Mouse (Mus musculus): ENCODE data around the gene Cped1.

The Cped1 gene

DNA sequence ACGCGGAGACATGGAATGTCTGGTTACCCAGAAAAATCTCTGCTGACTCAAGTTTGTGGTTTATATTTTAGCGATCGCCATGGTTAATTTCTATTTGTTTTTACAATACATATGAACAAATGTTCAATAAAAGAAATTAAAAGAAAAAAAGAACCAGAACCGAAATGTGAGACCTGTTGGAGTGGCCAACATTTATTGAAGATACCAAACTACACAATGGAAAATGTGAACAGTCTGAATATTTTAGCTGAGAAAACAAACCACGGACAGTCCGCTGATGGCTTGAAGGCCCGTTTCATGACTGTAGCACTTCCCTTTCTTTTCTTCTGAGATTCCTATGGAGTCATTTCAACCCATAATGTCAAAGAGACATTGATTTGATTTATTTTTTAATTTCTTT is 201.3 kb downstream of the Cped1 start:
- no peak for DNase-seq

DNA sequence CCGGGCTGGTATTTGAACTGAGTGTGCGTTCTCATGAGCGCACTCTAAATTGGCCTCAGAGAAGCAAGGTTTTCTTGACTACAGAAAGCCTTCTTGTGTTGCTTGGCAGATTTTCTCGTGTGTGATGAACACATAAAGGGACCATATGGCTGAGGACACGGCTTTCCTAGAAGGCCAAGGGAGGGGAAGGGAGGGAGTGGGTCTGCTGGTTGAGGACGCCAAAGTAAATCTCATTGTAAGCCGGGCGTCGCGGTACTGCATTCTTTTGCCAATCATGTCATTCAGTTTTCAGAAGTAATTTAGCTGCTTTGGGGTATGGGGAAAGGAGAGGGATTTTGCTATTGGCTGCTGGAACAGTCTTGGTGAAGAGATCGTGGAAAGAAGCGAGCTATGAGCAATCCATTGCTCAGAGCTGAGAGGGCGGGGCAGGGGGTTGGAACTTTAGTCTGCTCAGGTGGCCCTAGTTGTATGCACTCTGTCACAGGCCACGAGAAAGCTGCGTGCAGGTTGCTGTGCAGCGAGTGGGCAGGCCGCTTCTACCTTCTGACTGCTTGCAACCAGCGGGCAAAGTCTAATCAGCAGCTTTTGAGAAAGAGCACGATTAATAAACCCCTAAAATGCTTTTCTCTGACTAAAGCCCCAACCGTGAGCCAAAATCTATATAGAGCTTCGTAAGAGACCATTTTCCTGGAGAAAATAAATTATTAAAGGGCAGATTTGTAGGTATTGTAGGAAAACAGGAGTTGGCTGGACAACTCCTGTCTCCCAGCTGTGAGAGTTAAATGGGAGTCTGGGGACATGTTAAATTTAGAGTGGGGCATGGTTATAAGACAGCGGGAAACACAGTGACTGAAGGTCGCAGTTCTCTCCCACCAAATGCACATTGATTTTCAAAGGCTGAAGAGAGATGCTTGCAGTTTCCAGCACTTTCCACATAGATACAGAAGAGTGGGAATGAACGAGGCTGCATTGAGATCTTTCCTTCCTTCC is 203.9 kb downstream of the Cped1 start:
- no peak for DNase-seq

DNA sequence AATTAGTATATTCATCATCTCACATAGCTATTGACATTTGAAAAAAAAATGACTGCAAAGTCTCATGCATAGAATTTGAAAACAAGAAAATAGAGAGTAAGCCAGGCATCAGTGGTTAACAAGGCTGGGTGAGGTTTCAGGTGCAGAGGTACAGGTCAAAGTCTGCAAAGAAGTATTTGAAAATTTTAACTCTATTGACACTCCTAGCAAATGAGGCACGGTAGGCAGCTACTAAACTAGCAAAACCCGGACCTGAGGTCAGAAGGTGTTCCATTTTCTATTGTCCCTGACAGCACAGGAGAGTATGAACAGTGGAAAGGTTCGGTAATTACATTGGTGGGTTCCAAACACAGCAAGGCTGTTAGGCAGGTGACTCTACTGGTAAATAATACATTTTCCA is 212.9 kb downstream of the Cped1 start:
- DNase-seq = no peak

DNA sequence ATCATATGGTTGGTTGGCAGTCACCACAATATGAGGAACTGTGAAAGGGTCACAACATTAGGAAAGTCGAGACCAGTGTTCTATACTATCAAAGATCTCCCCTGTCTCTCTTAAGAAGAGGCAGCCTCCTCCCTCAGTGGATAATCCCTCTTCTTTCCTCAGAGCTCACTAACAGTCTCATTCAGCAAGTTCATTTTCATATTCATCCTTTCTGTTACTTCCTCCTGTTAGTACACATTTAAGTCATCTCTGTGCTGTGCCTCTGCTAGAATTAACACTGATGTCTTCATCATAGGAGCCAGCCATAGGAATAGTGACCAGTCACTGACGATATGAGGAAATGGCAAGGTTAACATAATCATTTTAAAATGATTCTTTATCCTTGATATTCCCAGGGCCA is 213.8 kb downstream of the Cped1 start:
- no peak for DNase-seq

DNA sequence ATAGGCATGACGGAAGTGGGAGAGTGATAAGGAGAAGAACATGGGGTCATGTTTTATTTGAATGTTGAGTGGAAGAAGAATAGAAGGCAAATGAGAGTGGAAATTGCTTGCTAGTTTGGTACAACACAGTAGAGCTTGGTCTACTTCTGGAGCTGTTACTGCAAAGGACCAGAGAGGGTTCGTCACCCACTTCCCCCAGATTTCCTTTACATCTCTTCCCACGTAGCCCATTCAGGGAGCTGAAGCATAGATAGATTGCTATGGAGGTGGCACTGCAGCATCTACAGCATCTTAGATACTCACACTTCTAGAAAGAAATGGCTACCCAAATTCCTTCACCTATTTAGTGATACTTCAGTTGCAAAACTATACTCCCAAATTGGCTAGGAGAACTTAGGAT is 214.4 kb downstream of the Cped1 start:
- no peak for DNase-seq

DNA sequence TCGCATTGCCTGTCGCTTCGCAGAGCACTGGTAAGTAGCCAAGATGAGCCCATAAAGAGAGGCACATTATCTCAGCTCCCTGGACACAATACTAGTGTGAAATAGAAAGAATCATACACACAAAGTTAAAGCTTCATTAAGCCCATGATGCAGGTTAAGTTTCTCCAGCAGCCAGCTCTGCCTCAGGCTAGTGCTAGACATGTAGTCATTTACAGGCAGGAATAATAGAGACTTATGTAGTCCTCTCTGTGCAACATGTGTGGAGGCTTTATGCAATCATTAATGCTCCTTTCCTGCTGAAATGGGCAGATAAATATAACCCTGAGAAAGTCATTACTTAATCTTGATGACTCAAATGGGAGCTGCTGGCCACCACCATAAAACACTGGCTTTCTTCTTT is 216.2 kb downstream of the Cped1 start:
- no peak for DNase-seq

DNA sequence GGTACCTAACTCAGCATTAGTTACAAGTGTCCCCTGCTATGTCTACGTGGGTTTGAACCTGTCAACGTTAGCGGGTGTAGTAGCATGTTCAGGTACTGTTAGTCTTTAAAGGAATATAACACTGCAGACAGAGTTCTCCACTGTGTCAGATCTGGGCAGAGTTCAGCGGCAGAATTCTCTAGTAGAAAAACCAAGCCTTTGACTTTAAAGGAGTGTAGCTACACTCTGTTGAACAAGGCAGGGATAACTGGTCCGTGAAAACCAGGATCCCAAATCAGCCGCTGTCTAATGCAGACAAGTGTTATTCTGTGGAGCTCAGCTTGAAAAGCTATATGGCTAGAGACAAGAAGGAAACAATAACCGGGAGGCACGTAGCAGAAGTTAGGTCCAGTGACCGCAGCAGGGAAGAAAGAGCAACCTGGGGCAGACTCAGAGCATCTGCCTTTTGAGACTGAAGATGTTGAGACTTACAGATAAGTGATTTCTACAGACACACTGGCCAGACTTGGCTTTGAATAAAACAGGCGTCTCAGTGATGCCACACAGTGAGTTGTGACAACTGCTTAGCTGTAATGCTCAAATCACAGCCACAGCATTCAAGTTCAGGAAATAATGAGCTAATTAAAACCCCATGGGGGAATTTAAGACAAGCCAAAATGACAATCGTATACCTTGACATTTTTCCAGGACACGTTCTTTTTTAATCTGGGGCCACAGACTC is 219.5 kb downstream of the Cped1 start:
- no peak for DNase-seq

DNA sequence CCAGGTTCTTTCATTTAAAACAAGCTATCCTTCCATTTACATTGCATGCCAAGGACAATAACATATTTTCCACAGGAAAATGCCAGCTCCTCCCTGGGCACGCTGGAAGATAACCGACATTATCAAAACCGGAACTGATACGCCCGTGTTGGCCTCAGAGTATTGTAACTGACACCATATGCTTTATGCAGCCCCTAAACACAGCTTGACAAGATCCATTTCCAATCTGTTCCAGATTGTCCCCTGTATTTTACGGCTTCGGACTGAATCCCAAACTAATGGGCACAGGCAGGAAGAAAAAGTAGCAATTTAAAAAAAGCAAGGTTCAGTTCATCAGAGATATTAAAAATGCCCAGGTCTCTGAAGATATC is 220.0 kb downstream of the Cped1 start:
- no peak for DNase-seq

DNA sequence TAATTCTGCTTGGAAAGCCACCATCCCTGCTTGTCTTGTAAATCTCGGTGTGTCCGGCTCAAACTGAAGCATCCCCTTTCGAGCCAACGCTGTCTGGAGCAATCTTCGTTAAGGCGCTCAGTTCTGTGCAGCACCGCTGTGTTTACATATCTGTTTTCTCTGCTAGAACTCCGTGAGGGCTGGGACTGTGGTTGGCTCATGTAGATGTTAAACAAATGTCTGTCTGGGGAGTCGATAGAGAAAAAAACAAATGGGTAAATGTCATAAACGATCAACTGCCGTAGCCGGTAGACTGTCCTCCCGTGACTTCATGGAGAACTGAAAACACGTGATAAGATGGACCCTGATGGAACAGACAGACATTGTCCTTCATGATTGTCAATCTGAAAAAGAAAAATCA is 220.5 kb downstream of the Cped1 start:
- DNase-seq = no peak

DNA sequence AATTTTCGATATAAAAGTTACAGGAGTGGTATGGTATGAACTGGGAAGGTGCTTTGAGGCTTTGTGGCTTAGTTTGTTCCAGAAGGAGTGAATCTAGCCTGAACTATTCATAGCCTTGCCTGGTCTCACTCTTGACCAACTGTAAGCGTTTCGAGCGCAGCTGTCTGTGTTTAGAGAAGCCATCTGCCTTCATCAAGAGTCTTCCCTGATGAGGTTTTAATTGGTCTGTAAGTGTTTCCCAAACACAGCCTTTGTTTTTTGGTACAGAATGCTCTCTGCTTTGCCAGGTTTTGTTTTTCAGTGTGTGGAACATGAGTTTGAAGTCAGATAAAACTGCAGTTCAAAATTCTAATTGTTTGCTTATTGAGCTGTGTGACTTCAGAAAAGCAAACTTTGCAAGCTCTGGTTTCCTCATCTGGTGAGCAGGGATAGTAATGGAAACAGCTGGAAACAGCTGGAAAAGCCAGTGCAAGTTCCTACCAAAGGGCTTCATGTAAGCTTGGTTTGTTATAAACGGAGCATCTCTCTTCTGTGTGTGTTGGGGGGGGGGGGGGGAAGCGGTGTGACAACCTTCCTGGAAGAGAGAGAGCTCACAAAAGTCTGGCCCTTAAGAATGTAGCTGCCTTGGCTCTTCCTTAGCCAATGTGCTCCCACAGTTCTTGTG is 221.0 kb downstream of the Cped1 start:
- DNase-seq = no peak

DNA sequence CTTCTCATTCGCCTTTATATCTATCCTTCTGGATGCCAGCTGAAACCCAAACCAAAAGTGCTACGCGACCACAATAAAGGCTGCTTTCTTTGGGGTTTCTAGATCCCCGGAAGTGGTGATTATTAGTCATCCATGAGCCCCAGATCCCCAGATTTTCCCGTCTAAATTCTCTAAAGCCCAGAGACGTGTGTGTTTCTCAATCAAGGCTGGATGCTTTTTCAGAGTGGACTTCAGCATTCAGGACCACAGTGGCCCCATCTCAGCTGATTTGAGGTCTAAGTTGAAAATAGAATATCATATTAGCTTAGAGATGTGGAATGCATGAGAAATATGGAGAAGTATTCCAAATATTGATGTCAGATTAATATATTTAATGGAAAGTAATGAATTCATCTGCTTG is 226.4 kb downstream of the Cped1 start:
- no peak for DNase-seq

DNA sequence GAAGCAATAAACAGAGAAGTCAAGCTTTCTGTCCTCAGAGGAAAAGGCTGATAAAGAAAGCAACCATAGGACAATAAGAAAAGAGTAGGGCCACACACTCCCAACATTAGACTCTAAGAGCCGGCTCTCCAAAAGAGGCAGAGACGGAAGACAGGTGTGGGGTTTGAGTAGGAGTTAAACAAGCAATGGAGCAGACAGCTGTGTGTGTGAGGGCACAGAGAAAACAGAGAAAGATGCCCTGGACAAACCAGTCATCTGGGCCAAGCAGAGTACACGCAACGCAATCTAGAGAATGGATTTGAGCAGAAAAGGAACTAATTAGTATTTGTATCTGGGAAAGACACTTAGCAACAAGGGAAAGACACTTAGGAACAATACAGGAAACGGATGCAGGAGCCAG is 227.5 kb downstream of the Cped1 start:
- DNase-seq = no peak

DNA sequence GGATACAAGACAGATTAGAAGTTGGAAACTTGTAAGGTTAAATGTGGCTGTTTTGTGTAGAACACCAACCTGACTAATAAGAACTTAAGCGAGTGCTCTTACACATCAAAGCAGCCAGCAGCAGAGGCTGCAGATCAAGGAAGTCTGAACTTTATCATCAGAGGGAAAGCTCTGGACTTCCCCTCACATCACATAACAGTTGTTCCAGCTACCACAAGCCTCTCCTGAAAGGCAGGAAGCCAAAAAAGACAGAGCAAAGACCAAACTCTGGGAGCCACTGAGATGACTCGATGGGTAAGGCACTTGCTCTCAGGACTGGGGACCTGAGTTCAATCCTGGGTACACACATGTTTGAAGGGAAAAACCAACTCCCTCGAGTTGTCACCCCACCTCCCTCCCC is 228.1 kb downstream of the Cped1 start:
- no peak for DNase-seq

DNA sequence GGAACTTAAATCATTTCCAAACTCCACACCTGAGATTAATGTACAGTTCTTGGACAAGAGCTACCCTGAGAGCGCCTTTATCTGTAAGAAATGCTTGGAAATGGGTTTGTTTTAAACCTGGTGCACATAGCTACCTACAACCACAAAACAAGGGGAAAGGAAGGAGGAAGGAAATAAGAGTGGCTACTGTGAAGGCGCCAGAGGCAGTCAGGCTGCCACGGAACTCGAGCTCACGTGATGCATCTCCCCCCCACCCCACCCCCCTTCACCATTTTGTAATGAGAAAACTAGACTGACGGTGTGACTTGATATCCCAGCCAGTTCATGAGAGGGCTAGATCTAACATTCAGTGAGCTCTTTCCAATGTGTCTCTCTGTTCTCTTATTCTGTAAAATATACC is 228.9 kb downstream of the Cped1 start:
- DNase-seq = no peak

DNA sequence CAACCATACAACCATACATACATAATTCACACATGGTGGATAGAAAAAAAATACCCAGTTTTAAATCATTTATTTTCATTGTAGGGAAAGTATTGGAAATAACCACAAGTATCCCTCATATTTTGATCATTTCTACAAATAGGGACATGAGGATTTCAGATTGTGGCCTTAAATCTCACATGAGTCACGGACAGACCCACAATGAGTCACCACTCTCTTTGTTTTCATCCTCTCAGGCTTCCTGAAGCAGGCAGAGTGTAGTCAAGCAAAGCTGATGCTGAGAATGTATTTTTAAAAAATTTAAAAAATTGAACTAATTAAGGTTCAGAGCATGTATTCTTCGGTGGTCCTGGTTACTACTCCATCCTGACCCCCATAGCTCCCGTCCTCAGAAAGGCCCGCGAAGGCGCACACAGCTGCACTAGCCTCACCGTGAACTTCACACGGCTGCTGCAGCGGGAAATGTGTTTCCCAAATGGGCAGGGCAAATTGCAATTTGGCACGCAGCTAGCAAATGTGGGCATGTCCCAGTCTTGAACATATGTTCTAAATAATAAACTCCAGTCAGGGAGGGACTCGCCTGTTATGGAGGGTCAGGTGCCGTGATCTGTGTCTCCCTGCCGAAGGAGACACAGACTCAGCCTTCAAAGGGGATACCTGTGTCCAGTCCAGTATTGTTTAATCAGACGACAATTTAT is 230.7 kb downstream of the Cped1 start:
- DNase-seq = no peak

DNA sequence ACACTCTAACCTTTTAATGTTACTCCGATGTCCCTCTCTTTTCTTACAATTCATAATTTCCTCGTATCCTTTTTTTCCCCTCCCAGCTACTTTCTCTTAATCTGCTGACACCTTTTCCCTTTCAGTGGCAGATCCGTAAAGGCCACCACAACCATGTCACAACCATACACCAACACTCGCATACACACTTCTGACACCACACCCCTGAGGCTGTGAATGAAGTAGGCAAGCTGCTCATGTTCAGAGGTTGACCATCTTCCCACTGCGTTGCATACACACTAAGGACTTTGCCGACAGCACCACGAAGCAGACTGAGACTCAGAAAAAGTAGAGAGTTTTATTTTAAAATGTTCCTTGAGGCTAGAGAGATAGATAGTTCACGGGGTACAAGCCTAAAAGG is 235.4 kb downstream of the Cped1 start:
- no peak for DNase-seq

DNA sequence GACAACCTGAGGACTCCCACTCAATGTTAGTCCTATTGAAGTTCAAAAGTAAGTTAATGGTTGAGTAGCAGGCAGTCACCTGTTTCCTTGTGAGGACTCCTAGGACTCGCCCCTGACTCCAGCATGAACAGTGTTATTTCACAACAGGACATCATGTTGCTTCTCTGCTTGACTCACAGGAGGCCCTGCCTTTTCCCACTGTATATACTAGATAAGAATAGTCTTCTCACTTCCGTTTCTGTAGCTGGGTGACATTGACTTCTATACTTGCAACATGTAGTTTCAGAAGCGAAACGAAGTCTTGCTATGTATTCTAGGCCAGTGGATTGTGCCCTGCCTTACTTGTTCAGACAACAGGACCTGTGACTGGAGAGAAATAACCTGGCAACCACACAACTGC is 236.4 kb downstream of the Cped1 start:
- no peak for DNase-seq

DNA sequence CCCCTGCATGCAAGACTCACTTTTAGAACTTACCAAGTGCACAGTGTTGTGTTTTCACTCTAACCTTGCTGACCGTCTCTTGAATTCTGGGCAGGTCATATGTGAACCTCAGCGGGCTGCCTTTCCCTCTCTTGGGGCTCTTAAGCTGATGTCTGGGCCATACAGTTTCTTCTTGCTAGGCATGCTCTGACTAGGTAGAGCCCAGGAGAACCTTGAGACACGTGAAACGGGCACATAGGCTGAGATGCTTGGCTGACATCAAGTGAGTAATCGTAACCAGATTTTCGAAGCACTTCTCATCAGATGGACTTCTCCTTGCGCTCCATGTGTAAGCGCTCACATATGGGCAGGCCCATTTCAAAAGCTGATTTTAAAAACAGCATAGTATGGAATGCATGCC is 237.2 kb downstream of the Cped1 start:
- no peak for DNase-seq

DNA sequence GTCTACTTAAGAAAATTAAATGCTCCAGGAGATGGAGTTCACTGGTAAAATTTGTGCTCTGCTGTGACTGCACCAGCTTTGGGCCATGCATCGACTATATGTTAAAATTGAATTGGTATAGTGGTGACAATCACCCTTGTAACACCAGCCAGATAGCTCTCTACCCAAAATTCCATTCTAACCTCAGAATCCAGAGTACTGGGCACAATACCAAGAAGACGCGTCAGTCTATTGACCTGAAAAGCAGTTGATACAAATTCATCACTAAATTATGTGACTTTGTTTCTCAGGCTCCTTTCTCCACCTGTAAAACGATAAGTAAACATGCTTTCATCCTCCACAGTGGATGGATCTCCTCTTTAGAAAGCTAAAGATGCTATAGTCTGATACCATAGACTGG is 238.6 kb downstream of the Cped1 start:
- DNase-seq = no peak

DNA sequence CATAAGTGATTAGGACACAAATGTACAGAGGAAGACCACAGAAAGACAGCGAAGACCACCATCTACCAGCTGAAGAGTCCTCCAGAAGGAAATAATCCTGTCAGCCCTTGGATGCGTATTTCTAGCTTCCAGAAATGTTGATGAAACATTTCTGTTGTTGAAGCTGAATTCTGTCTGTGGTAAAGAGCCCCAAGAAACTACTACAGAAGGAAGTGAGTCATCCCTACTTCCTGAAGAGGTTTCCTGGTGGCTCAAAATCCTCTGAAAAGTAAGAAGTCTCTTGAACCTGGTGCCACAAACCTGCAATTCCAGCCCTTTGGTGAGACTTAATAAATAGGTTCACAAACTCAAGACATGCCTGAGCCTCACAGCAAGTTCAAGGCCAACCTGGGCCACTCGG is 245.5 kb downstream of the Cped1 start:
- DNase-seq = no peak

DNA sequence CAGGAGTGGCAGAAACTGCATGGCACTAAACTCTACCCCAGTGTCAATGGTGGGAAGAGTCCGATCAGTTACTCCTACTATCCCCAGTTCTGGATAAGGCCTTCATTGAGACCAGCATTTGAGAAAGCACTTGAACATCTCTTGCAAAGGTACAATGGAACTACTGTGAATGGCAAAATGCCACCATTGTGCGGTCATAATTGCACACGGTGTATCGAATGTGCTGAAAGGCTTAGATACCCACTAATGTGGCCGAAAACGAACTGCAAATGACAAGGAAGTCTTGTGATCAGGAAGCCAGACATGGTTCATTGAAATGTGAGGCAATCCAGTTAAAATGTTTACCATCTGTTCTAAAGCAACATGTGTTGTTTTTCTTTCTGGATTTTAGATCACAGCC is 247.8 kb downstream of the Cped1 start:
- no peak for DNase-seq

DNA sequence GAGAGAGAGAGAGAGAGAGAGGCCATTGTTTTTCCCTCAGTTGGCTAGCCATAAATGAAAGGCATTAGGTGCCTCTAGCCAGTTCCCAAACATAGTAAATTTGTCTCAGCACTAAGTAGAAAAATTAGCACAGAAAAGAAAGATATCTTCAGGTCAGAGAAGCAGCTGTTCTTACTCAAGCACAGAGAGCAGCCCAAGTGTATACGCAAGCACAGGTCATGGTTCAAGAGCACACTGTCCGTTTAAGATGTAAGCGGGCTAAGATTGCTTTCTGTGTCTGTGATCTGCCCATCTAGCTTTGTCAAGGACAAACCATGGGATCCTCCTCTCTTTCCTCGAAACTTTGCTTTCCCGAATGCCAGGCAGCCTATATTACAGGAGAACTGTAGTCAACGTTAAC is 249.4 kb downstream of the Cped1 start:
- DNase-seq = no peak

DNA sequence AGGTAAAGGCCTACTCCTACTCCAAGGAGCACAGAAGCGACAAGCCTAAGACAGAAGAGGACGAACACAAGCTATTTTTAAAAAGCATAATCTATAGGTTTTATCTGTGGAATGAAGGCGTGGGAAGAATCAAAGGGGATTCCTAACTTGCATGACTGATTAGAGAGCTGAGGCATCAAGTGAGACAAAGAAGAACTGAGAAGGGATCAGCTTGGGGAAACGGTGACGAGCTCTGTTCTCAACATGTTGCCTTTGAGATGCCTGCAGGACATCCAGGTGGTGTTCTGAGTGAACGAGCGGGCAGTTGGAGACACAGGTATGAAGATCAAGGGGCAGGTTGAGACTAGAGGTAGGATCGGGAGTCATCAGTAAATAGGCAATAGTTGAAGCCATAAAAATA is 257.6 kb downstream of the Cped1 start:
- DNase-seq = no peak

Measured in thymus, postnatal 4 days (tissue).